Mouse (Mus musculus) kidney, adult 2 months (tissue): Measurements from ENCODE around the gene Mylk.

Experiments used
- CTCF ChIP-seq: fragments of 200-500 bp; conservative IDR thresholded peaks from 2 replicates; pipeline ENCODE4 v1.5.1; 2011; ENCODE audit warnings: low read depth, mild to moderate bottlenecking, control low read depth, low read length, moderate library complexity, mixed read lengths; ENCODE audit not compliant: insufficient read depth, insufficient read length
- POLR2A ChIP-seq: fragments of 200-500 bp; IDR thresholded peaks from one replicate; pipeline ENCODE4 v1.6.1; 2011; ENCODE audit warnings: low read depth, low read length, control low read depth

- TF ChIP-seq CTCF: no peak
- no peak for TF ChIP-seq POLR2A
Measured at GRCm38 (mm10) chr16:34749536-34749935, 4.5 kb downstream of the Mylk start.
